22 mouse cellular contexts compared by ENCODE assay signal in the genomic region with DNA sequence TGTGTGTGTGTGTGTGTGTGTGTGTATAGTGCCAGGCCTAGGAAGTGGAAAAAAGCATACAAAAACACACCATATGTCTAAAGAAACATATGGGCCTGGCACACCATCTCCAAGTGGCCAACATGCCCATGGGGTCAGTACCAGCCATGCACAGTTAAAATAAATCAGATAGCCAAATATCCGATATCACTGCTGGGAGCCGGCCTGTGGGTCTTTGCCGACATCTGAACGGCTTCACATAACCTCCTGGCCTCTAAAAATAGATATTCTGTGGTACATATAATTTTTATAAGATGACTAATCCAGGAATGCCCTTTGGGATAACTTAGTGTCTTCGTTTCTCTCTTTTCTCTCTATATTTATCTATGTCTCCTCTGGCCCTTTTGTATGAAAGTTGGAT.
"Had no signal": no experiment of that assay in that cellular context is flagged by ENCODE, and none has a peak within 500 bp of the region (broad histone marks: within the 10 kb centered on the region; RNA-seq: fewer than 3 reads in every experiment).

No protein-coding gene starts in this region.

- DNase-seq: heart, adult 2 months; heart, postnatal 14 days; heart, postnatal 36 days; kidney, adult 11 months; kidney, adult 2 months; kidney, adult 9 months; kidney, postnatal 14 days; kidney, postnatal 36 days; layer of hippocampus, adult 9-11 months; layer of hippocampus, postnatal 36 days; left cerebral cortex, postnatal 4 days had no signal

- H3K27ac ChIP-seq: heart, adult 2 months; heart, embryonic 13.5 days; heart, embryonic 15.5 days; hindbrain, embryonic 13.5 days; hindbrain, embryonic 15.5 days; hindbrain, postnatal 0 days; kidney, embryonic 15.5 days; kidney, postnatal 0 days; limb, embryonic 13.5 days; limb, embryonic 15.5 days; liver, embryonic 12.5 days; liver, embryonic 14.5 days had no signal

- H3K4me3 ChIP-seq: heart, adult 2 months; heart, embryonic 13.5 days; heart, embryonic 15.5 days; hindbrain, embryonic 13.5 days; hindbrain, embryonic 15.5 days; kidney, embryonic 15.5 days; limb, embryonic 13.5 days; limb, embryonic 15.5 days; liver, embryonic 12.5 days had no signal
